Mouse (Mus musculus) olfactory bulb, adult 2 months (tissue): ENCODE measurements around the gene Lonp2.

Experiments
- CTCF ChIP-seq: fragments of 200-500 bp; IDR thresholded peaks from 2 replicates; pipeline ENCODE4 v1.5.1; 2012; ENCODE audit warnings: low read depth, mild to moderate bottlenecking, low read length, moderate library complexity; ENCODE audit not compliant: insufficient read depth
- POLR2A ChIP-seq: fragments of 200-500 bp; IDR thresholded peaks from 2 replicates; pipeline ENCODE4 v1.6.1; 2012; ENCODE audit warnings: mild to moderate bottlenecking, low read depth, low read length, moderate library complexity; ENCODE audit not compliant: insufficient read depth

GRCm38 (mm10) chr8:86712594-86712993, 88.8 kb downstream of the Lonp2 start:
- no peak for TF ChIP-seq POLR2A
- no peak for TF ChIP-seq CTCF
